Mouse (Mus musculus): Measurements from ENCODE around the gene Egfl6.

Gene Egfl6

DNA sequence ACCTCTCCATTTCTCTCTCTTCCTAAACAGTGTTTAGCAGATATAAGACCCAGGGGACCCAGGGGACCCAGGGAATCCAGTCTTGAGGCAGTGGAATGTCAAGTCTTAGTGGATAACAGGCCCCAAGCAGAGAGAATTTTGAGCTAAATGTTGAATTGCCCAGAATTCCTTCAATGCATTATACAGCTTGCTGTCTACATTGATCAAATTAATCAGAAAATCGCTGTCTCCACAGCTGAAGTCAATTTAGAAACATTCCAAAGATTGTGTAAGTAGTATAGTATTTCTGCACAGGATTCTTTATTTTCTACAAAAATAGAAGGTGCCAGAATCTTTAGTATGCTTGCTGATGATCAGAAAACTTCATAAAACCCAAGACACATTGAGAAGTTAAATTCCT, 9.4 kb downstream of the Egfl6 start:
- H3K9me3 ChIP-seq (ENCODE audit: low read length): no peaks in the 10 kb centered on the region
- H3K27me3 ChIP-seq (ENCODE audit: insufficient read depth, low read length): no peaks in the 10 kb centered on the region
- no peaks in the 10 kb centered on the region for H3K36me3 ChIP-seq (ENCODE audit: insufficient read depth, low read length)
- no peaks in the 10 kb centered on the region for H3K4me1 ChIP-seq (replicated peaks; ENCODE audit: low read depth, low read length)
- no peak overlapping the region for H3K4me3 ChIP-seq (replicated peaks; ENCODE audit: low read length)
- TF ChIP-seq POU5F1 (IDR thresholded peaks at IDR 0.05; ENCODE audit: borderline replicate concordance, low read length): no peak

DNA sequence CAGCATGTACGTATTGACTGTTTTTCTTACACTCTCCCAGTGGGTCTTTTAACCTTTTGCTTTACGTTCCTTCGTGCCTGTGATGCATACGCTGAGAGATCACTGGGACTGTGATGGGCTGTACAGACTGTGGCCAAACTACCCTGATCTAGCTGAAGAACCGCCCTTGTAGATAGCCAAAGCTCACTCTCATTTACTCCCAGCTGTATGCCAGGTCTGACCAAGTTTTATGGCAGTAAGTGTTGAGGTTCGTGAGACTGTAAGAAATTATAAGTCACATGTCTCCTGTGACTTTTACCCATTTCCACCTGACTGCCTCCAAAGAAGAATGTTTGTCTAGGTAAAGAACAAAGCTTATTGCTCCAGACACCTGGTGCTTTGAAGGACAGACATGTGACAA, 19.5 kb downstream of the Egfl6 start:
- TF ChIP-seq CTCF (conservative IDR thresholded peaks at IDR 0.05; ENCODE audit: low read length): no peak
- no peak for TF ChIP-seq NANOG (IDR thresholded peaks at IDR 0.05; ENCODE audit: borderline replicate concordance, low read length)
- TF ChIP-seq POU5F1 (IDR thresholded peaks at IDR 0.05; ENCODE audit: borderline replicate concordance, low read length): no peak
- Histone ChIP-seq H3K36me3 (ENCODE audit: insufficient read depth, low read length) (no peaks in the 10 kb centered on the region), H3K4me1 (replicated peaks; ENCODE audit: low read depth, low read length) (no peaks in the 10 kb centered on the region), H3K9me3 (ENCODE audit: low read length) (no peaks in the 10 kb centered on the region), H3K4me3 (replicated peaks; ENCODE audit: low read length) (no peak overlapping the region), H3K27me3 (ENCODE audit: insufficient read depth, low read length) (no peaks in the 10 kb centered on the region)

DNA sequence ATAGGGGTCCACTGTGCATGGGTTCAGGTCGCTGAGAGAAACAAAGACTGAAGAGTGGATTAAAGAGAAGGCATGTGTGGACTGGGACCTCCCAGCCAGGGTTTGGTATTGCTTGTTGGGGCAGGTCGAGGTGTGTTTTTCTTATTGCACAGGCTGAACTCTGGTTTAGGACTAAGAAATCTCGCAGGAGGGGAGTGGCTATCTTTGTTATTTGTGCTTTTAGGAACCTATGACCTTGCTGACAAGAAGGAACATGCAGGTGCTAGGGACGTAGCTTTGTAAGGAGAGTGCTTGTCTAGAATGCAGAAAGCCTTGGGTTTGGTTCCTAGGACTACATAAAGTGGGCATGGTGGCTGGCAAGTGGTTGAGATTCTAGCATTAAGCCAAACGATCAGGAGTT, 20.1 kb downstream of the Egfl6 start:
- Histone ChIP-seq H3K9me3 (ENCODE audit: low read length) (no peaks in the 10 kb centered on the region), H3K4me1 (replicated peaks; ENCODE audit: low read depth, low read length) (no peaks in the 10 kb centered on the region), H3K4me3 (replicated peaks; ENCODE audit: low read length) (no peak overlapping the region), H3K36me3 (ENCODE audit: insufficient read depth, low read length) (no peaks in the 10 kb centered on the region), H3K27me3 (ENCODE audit: insufficient read depth, low read length) (no peaks in the 10 kb centered on the region)
- TF ChIP-seq POU5F1 (IDR thresholded peaks at IDR 0.05; ENCODE audit: borderline replicate concordance, low read length) (no peak), CTCF (conservative IDR thresholded peaks at IDR 0.05; ENCODE audit: low read length) (no peak), NANOG (IDR thresholded peaks at IDR 0.05; ENCODE audit: borderline replicate concordance, low read length) (no peak)

DNA sequence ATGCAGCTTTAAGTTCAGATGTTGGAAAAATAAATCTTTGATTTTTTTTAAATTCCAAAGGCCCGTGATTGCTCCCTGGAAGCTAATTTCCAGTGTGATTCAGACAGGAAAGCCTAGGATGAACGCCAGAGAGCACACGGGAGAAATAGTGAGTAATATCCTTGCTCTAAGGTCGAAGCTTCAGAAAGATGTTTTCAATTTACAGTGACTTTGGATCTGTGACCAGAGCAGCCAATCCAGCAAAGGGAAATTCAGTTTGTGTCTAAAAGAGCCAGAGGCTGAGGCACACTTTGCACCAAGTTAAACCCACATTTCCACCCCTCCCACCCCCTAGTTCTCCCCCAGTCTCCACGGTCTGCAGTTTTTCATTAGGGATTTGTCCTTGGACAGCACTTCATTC, 20.6 kb downstream of the Egfl6 start:
- H3K4me3 ChIP-seq (replicated peaks; ENCODE audit: low read length): no peak overlapping the region
- H3K36me3 ChIP-seq (ENCODE audit: insufficient read depth, low read length): no peaks in the 10 kb centered on the region
- H3K4me1 ChIP-seq (replicated peaks; ENCODE audit: low read depth, low read length): no peaks in the 10 kb centered on the region
- H3K9me3 ChIP-seq (ENCODE audit: low read length): no peaks in the 10 kb centered on the region
- TF ChIP-seq POU5F1 (IDR thresholded peaks at IDR 0.05; ENCODE audit: borderline replicate concordance, low read length) (no peak), NANOG (IDR thresholded peaks at IDR 0.05; ENCODE audit: borderline replicate concordance, low read length) (no peak), CTCF (conservative IDR thresholded peaks at IDR 0.05; ENCODE audit: low read length) (no peak)
- H3K27me3 ChIP-seq (ENCODE audit: insufficient read depth, low read length): no peaks in the 10 kb centered on the region

DNA sequence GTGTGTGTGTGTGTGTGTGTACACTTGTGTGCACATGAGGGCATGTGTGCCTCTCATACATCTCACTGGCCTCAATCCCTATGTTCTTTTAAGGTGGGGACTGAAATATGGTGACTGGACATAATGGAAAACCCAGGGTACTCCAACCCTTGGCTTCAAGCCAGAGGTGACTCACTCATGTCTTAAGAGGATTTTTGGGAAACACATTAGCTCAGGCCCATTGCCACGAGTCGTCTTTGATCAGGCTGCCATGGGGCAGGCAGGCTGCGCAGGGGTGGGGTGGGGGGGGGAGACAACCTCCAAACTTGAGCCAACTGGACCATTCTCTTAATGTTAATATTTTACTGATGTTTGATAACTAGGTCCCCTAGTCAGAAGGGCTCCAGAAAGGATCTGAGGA, 26.2 kb downstream of the Egfl6 start:
- H3K4me3 ChIP-seq (replicated peaks; ENCODE audit: low read length): no peak overlapping the region
- no peaks in the 10 kb centered on the region for H3K9me3 ChIP-seq (ENCODE audit: low read length)
- H3K27me3 ChIP-seq (ENCODE audit: insufficient read depth, low read length): no peaks in the 10 kb centered on the region
- no peaks in the 10 kb centered on the region for H3K4me1 ChIP-seq (replicated peaks; ENCODE audit: low read depth, low read length)
- TF ChIP-seq CTCF (conservative IDR thresholded peaks at IDR 0.05; ENCODE audit: low read length): no peak
- no peak for TF ChIP-seq POU5F1 (IDR thresholded peaks at IDR 0.05; ENCODE audit: borderline replicate concordance, low read length)
- no peak for TF ChIP-seq NANOG (IDR thresholded peaks at IDR 0.05; ENCODE audit: borderline replicate concordance, low read length)
- no peaks in the 10 kb centered on the region for H3K36me3 ChIP-seq (ENCODE audit: insufficient read depth, low read length)

DNA sequence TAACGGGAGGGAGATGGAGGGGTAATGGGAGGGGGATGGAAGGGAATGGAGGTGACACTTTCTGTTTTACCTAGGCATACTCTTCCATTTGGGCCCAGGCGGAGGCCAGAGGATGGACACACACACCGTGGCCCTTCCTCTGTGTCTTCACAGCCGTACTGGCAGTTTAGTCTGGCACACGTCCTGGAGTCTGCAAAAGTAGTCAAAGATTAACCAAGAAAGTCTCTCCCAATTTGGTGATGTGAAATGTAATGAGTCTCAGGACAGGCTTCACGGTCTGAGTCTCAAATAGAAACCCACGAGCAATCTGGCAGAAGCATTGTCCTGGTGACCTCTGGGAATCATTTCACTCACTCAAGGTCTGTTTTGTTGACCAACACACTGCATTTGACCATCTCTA, 33.2 kb downstream of the Egfl6 start:
- H3K9me3 ChIP-seq (ENCODE audit: low read length): no peaks in the 10 kb centered on the region
- H3K4me1 ChIP-seq (replicated peaks; ENCODE audit: low read depth, low read length): no peaks in the 10 kb centered on the region
- no peak overlapping the region for H3K4me3 ChIP-seq (replicated peaks; ENCODE audit: low read length)
- TF ChIP-seq CTCF (conservative IDR thresholded peaks at IDR 0.05; ENCODE audit: low read length) (no peak), NANOG (IDR thresholded peaks at IDR 0.05; ENCODE audit: borderline replicate concordance, low read length) (no peak), POU5F1 (IDR thresholded peaks at IDR 0.05; ENCODE audit: borderline replicate concordance, low read length) (no peak)
- H3K27me3 ChIP-seq (ENCODE audit: insufficient read depth, low read length): no peaks in the 10 kb centered on the region
- H3K36me3 ChIP-seq (ENCODE audit: insufficient read depth, low read length): no peaks in the 10 kb centered on the region

DNA sequence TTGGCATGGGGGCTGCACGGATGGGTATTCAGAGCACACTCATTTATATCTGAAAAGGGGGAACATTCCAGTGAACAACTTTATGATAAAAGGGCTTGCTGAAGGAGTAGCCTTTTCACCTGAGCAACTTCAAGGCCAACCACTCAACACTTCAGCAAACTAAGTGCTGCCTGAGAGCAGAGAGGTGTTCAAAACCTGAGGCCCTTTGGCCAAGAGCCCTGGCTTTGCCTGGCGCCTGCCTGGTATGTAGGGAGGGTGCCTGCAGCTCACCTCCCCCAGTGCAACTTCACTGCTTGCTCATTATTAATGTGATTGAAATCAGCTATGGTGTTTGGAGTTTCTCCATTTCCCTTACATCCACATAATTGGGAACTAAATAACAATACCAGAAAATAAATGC, 39.0 kb downstream of the Egfl6 start:
- no peak for TF ChIP-seq POU5F1 (IDR thresholded peaks at IDR 0.05; ENCODE audit: borderline replicate concordance, low read length)
- no peak for TF ChIP-seq CTCF (conservative IDR thresholded peaks at IDR 0.05; ENCODE audit: low read length)
- Histone ChIP-seq H3K9me3 (ENCODE audit: low read length) (no peaks in the 10 kb centered on the region), H3K36me3 (ENCODE audit: insufficient read depth, low read length) (no peaks in the 10 kb centered on the region), H3K4me3 (replicated peaks; ENCODE audit: low read length) (no peak overlapping the region), H3K4me1 (replicated peaks; ENCODE audit: low read depth, low read length) (no peaks in the 10 kb centered on the region), H3K27me3 (ENCODE audit: insufficient read depth, low read length) (no peaks in the 10 kb centered on the region)

DNA sequence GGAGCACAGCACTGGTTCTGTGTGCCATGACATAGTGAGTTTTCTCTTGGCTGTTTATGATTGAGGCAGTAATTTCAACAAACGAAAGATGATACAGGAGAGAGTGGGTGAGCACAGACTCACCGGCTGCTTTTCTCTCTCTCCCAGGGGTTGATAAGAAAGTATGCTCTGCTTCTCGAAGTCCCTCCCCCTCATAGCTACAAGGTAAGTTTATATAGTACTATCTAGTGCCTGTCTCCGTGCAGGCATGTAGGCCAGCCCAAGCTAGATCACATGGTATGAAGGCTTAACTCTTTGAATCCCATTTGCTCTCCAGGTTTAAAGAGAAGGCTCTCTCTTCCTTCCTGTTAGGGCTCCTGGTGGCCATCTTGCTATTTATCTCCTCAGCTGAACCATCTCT, 50.4 kb downstream of the Egfl6 start:
- Histone ChIP-seq H3K36me3 (ENCODE audit: insufficient read depth, low read length) (no peaks in the 10 kb centered on the region), H3K27me3 (ENCODE audit: insufficient read depth, low read length) (no peaks in the 10 kb centered on the region), H3K4me3 (replicated peaks; ENCODE audit: low read length) (no peak overlapping the region), H3K4me1 (replicated peaks; ENCODE audit: low read depth, low read length) (peaks cover 24% of the 10 kb centered on the region), H3K9me3 (ENCODE audit: low read length) (no peaks in the 10 kb centered on the region)
- TF ChIP-seq NANOG (IDR thresholded peaks at IDR 0.05; ENCODE audit: borderline replicate concordance, low read length) (no peak), POU5F1 (IDR thresholded peaks at IDR 0.05; ENCODE audit: borderline replicate concordance, low read length) (no peak), CTCF (conservative IDR thresholded peaks at IDR 0.05; ENCODE audit: low read length) (no peak)

DNA sequence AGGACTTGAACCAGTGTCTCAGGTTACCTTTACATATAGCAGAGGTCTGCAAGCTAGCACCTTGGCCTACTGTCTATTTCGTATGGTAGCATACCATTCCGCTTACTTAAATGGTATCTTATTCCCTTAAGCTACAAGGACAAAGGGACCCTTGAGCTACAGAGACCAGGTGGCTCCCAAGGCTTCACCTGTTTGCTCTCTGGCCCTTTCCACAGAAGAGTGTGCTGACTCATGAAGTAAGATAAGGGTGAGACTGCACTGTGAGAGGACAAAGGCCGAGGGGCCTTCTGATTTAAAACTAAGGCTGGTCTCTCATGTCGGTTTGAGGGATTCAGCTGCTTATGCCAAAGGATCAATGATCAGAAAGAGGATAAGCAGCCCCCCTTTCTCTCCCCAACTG, 52.1 kb downstream of the Egfl6 start:
- TF ChIP-seq CTCF (conservative IDR thresholded peaks at IDR 0.05; ENCODE audit: low read length) (no peak), POU5F1 (IDR thresholded peaks at IDR 0.05; ENCODE audit: borderline replicate concordance, low read length) (no peak), NANOG (IDR thresholded peaks at IDR 0.05; ENCODE audit: borderline replicate concordance, low read length) (no peak)
- H3K27me3 ChIP-seq (ENCODE audit: insufficient read depth, low read length): no peaks in the 10 kb centered on the region
- no peaks in the 10 kb centered on the region for H3K36me3 ChIP-seq (ENCODE audit: insufficient read depth, low read length)
- no peak overlapping the region for H3K4me3 ChIP-seq (replicated peaks; ENCODE audit: low read length)
- peaks cover 24% of the 10 kb centered on the region for H3K4me1 ChIP-seq (replicated peaks; ENCODE audit: low read depth, low read length)
- no peaks in the 10 kb centered on the region for H3K9me3 ChIP-seq (ENCODE audit: low read length)

Measured in E14TG2a.4 (cell line).